Mouse (Mus musculus) erythroblast, embryonic 14.5 days (primary cell): Measurements from ENCODE around the gene Syne3.

ENCODE experiments used
- GATA1 ChIP-seq: IDR thresholded peaks from 2 replicates; pipeline ENCODE4 v1.6.1; 2012; ENCODE audit warnings: low read length, inconsistent platforms, mixed read lengths
- TAL1 ChIP-seq: IDR thresholded peaks from 3 replicates; pipeline ENCODE4 v1.6.1; 2012; ENCODE audit warnings: low read length, inconsistent platforms, mixed read lengths

- no peak for TF ChIP-seq GATA1
- no peak for TF ChIP-seq TAL1
Measured at GRCm38 (mm10) chr12:104995259-104995876, 14.2 kb downstream of the Syne3 start.
